Mouse (Mus musculus) bone marrow macrophage, adult 2 months (primary cell): Measurements from ENCODE around the gene Vangl1.
"Not testable (repeated sequence)": the region's sequence is repeated elsewhere in the genome, so short reads cannot be mapped to it uniquely, and the experiment has no call there.

ENCODE experiments used
- CTCF ChIP-seq: IDR thresholded peaks from 2 replicates; pipeline ENCODE4 v1.5.1; 2012; ENCODE audit warnings: low read depth, mild to moderate bottlenecking, low read length, moderate library complexity
- POLR2A ChIP-seq: IDR thresholded peaks from 2 replicates; pipeline ENCODE4 v1.6.1; 2012; ENCODE audit warnings: mild to moderate bottlenecking, low read depth, low read length, borderline replicate concordance

DNA sequence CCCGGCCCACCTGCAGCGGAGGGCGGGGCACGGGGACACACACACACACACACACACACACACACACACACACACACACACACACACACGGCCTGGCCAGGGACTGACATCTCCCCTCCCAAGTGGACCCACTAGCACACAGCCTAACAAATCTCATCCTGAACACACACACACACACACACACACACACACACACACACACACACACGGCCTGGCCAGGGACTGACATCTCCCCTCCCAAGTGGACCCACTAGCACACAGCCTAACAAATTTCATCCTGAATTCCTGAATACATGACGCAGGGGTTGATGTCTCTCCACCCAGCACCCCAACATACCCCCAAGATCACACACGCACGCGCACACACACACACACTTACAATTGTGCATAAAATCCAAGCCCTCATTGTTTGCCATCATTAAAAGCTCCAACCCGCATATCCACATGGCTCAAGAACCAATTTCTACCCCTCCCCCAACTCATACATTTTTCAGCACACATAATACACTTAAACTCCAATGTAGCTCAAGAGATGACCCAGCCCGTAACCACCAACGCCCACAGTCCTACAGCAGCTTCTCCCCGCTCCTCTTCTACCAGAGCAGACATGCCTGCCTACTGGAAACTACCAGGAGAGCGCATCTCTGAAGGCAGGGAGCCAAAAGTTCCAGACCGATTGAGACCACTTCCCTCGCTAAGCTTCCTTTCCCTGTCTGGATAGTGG is 403 bp upstream of the Vangl1 start:
- not testable (repeated sequence) for TF ChIP-seq CTCF, POLR2A
